Mouse (Mus musculus): ENCODE measurements around the gene Cnmd. TPM values are rescaled to one million over a fixed set of nuclear protein-coding genes. Genes with fewer than 3 reads are reported as not detected.

Gene Cnmd
- polyA plus RNA-seq, 1 experiment from 2014 or later: 13.3 TPM

DNA sequence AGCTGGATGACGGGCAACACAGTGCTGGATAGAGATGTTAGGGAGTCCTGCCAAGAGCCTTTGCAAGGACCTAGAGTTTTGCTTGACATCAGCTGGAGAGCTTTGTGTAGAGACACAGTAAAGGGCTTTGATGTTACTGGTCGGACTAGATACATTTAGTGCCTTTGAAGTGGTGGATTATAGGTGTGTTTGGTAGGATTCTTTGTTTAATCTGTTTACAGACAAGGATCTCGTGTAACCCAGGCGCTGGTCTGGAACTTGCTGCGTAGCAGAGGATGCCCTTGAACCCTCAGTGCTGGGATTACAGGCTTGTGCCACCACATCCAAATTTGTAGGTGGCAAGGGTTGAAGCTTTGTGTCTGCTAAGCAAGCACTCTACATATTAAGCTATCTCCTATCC, 67.9 kb downstream of the Cnmd start:
- no peak overlapping the region for H3K27ac ChIP-seq (ENCODE audit: low read depth, low read length)
- no peaks in the 10 kb centered on the region for H3K4me1 ChIP-seq (ENCODE audit: control insufficient read depth, insufficient read depth, low read length)
- DNase-seq (ENCODE audit: low spot score) (no peak), ATAC-seq (ENCODE audit: insufficient read depth, low FRiP score, low TSS enrichment) (no peak)
- H3K9ac ChIP-seq (ENCODE audit: low read length): no peak overlapping the region
- no peaks in the 10 kb centered on the region for H3K27me3 ChIP-seq (ENCODE audit: control insufficient read depth, insufficient read depth, low read length)
- 90% methylated on average over 5 of the region's 5 CpGs for WGBS
- H3K36me3 ChIP-seq (ENCODE audit: control insufficient read depth, insufficient read depth, low read length): peaks cover 5% of the 10 kb centered on the region; the same call in 1 of the 2 replicates
- no peaks in the 10 kb centered on the region for H3K9me3 ChIP-seq (ENCODE audit: control insufficient read depth, low read length)
- no peak overlapping the region for H3K4me3 ChIP-seq (ENCODE audit: low read depth, low read length)
- no peak overlapping the region for H3K4me2 ChIP-seq (ENCODE audit: low read depth)

DNA sequence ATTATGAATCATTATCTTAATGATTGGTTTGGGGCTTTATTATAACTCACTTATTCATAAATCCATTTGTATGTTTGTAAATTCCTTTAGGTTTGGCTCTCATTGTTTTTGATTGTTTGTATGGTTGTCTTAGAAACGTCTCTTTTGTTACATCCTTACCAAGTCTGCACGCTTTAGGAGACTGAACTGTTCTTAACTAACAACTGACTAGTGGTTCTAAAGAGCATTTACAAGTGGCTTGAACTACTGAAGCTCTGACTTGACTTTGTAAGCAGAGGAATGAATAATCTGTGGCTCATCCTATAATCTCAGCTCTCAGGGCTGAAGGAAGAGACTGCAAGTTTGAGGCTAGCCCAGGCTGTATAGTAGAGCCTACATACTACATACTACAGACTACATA, 70.4 kb downstream of the Cnmd start:
- Histone ChIP-seq H3K36me3 (ENCODE audit: control insufficient read depth, insufficient read depth, low read length) (peaks cover 3% of the 10 kb centered on the region; the same call in 1 of the 2 replicates), H3K27me3 (ENCODE audit: control insufficient read depth, insufficient read depth, low read length) (no peaks in the 10 kb centered on the region), H3K4me2 (ENCODE audit: low read depth) (no peak overlapping the region), H3K27ac (ENCODE audit: low read depth, low read length) (no peak overlapping the region), H3K9me3 (ENCODE audit: control insufficient read depth, low read length) (no peaks in the 10 kb centered on the region), H3K9ac (ENCODE audit: low read length) (no peak overlapping the region), H3K4me3 (ENCODE audit: low read depth, low read length) (no peak overlapping the region), H3K4me1 (ENCODE audit: control insufficient read depth, insufficient read depth, low read length) (peaks cover 9% of the 10 kb centered on the region)
- 89% methylated on average over 2 of the region's 2 CpGs for WGBS
- DNase-seq (ENCODE audit: low spot score): no peak
- ATAC-seq (ENCODE audit: insufficient read depth, low FRiP score, low TSS enrichment): no peak

DNA sequence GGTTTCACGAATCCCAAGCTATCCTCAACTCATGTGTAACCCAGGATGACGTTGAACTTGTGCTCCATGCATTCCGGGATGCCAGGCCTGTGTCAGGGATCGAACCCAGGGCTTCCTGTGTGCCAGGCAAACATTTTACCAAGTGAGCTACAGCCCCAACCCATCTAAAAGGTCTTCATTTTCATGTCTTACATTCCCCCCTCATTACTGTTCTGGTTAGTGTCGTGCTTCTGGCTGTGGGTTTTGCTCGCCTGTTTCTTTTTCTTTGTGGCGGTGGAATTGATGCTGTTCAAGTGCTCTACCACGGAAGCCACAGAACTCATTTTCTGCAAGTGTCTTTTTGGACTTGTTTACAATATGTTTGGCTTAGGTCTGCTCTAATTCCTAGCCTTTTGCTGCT, 71.1 kb downstream of the Cnmd start:
- no peaks in the 10 kb centered on the region for H3K9me3 ChIP-seq (ENCODE audit: control insufficient read depth, low read length)
- no peak overlapping the region for H3K4me2 ChIP-seq (ENCODE audit: low read depth)
- DNase-seq (ENCODE audit: low spot score) (no peak), ATAC-seq (ENCODE audit: insufficient read depth, low FRiP score, low TSS enrichment) (no peak)
- no peak overlapping the region for H3K4me3 ChIP-seq (ENCODE audit: low read depth, low read length)
- no peaks in the 10 kb centered on the region for H3K36me3 ChIP-seq (ENCODE audit: control insufficient read depth, insufficient read depth, low read length)
- peaks cover 9% of the 10 kb centered on the region for H3K4me1 ChIP-seq (ENCODE audit: control insufficient read depth, insufficient read depth, low read length)
- no peak overlapping the region for H3K27ac ChIP-seq (ENCODE audit: low read depth, low read length)
- no peaks in the 10 kb centered on the region for H3K27me3 ChIP-seq (ENCODE audit: control insufficient read depth, insufficient read depth, low read length)
- no peak overlapping the region for H3K9ac ChIP-seq (ENCODE audit: low read length)
- 96% methylated on average over 8 of the region's 8 CpGs for WGBS

DNA sequence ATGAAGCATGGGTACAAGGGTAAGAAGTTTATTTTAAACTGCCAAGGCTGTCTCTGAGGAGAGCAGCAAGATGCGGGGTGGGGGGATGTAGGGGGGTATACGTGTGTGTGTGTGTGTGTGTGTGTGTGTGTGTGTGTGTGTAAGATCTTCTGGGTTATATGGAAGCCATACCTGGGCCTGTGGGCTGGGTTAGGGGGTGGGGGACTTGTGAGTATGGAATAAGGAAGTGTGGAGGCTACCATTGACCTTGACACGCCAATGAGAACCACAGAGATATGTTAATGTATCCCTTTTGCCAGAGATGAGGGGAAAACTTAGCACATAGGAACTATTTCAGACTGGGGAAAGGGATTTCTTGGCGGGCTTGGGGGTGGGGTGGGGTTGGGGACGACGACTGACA, 72.6 kb downstream of the Cnmd start:
- Histone ChIP-seq H3K36me3 (ENCODE audit: control insufficient read depth, insufficient read depth, low read length) (no peaks in the 10 kb centered on the region), H3K27me3 (ENCODE audit: control insufficient read depth, insufficient read depth, low read length) (no peaks in the 10 kb centered on the region), H3K9ac (ENCODE audit: low read length) (no peak overlapping the region), H3K4me3 (ENCODE audit: low read depth, low read length) (no peak overlapping the region), H3K4me1 (ENCODE audit: control insufficient read depth, insufficient read depth, low read length) (peaks cover 9% of the 10 kb centered on the region), H3K27ac (ENCODE audit: low read depth, low read length) (no peak overlapping the region), H3K9me3 (ENCODE audit: control insufficient read depth, low read length) (no peaks in the 10 kb centered on the region), H3K4me2 (ENCODE audit: low read depth) (no peak overlapping the region)
- DNase-seq (ENCODE audit: low spot score) (no peak), ATAC-seq (ENCODE audit: insufficient read depth, low FRiP score, low TSS enrichment) (no peak)
- 86% methylated on average over 6 of the region's 6 CpGs for WGBS

DNA sequence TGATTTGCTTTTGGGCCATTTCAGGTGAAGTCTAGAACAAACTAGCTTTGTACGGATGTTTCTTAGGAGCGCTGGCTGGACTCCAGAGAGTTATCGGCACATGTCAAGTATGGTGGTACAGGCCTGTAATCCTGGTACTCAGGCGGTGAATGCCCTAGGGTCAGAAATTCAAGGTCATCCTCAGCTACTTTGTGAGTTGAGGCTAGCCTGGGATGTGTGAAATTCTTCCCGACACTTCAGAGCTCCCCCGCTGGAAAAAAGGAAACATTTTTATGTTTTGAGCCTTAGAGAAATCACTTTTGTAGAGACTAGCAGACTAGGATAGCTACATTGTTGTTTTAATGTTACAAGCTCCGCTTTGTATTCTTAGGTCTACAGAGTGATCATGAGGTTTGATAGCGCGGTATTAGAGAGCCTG, 73.4 kb downstream of the Cnmd start:
- no peaks in the 10 kb centered on the region for H3K36me3 ChIP-seq (ENCODE audit: control insufficient read depth, insufficient read depth, low read length)
- H3K4me3 ChIP-seq (ENCODE audit: low read depth, low read length): peak overlapping the region; percentile 56
- H3K4me2 ChIP-seq (ENCODE audit: low read depth): peak overlapping the region; percentile 73
- H3K9me3 ChIP-seq (ENCODE audit: control insufficient read depth, low read length): no peaks in the 10 kb centered on the region
- H3K27ac ChIP-seq (ENCODE audit: low read depth, low read length): no peak overlapping the region
- WGBS: 92% methylated on average over 9 of the region's 9 CpGs
- ATAC-seq (ENCODE audit: insufficient read depth, low FRiP score, low TSS enrichment) (no peak), DNase-seq (ENCODE audit: low spot score) (no peak)
- H3K9ac ChIP-seq (ENCODE audit: low read length): no peak overlapping the region; the same call in 1 of the 2 replicates
- peaks cover 9% of the 10 kb centered on the region for H3K4me1 ChIP-seq (ENCODE audit: control insufficient read depth, insufficient read depth, low read length)
- H3K27me3 ChIP-seq (ENCODE audit: control insufficient read depth, insufficient read depth, low read length): no peaks in the 10 kb centered on the region

DNA sequence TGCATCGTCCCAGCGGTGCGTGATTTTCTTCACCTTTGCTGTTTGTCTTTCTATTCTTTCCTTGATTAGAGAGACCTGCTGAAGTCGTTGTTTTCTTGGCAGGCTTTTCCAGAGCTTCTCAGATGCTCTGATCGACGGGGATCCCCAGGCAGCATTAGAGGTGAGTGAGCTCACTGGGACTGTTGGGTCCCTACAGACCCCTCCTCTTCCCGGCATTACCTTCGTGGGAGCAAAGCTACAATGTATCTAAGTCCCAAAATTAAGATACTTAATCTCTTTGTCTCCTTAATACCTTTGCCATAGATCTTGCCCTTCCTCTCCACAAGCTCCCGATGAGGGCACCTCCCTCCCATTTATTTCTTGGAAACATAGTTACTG, 74.1 kb downstream of the Cnmd start:
- H3K36me3 ChIP-seq (ENCODE audit: control insufficient read depth, insufficient read depth, low read length): no peaks in the 10 kb centered on the region
- peak overlapping the region; percentile 56 for H3K4me3 ChIP-seq (ENCODE audit: low read depth, low read length)
- no peaks in the 10 kb centered on the region for H3K27me3 ChIP-seq (ENCODE audit: control insufficient read depth, insufficient read depth, low read length)
- peak overlapping the region; percentile 64 for H3K9ac ChIP-seq (ENCODE audit: low read length)
- peak overlapping the region; percentile 73 for H3K4me2 ChIP-seq (ENCODE audit: low read depth)
- peak overlapping the region; percentile 81; the same call in 1 of the 2 replicates for H3K27ac ChIP-seq (ENCODE audit: low read depth, low read length)
- H3K4me1 ChIP-seq (ENCODE audit: control insufficient read depth, insufficient read depth, low read length): peaks cover 9% of the 10 kb centered on the region
- DNase-seq (ENCODE audit: low spot score) (no peak), ATAC-seq (ENCODE audit: insufficient read depth, low FRiP score, low TSS enrichment) (peak; percentile 31)
- WGBS: under 1% methylated on average over 9 of the region's 9 CpGs
- no peaks in the 10 kb centered on the region for H3K9me3 ChIP-seq (ENCODE audit: control insufficient read depth, low read length)

Other genes with a start within 250 kb of the Cnmd start
- gene Kbtbd7, start 235.7 kb downstream of the Cnmd start, polyA plus RNA-seq (2014; fragmentation: Nextera tagmentation; extraction: Ambion mirVana): 18.4 and 19.9 TPM in 2 replicates
- gene Kbtbd6, start 210.3 kb downstream of the Cnmd start, polyA plus RNA-seq (2014; fragmentation: Nextera tagmentation; extraction: Ambion mirVana): 5.7 and 6.3 TPM in 2 replicates
- gene Elf1, start 181.0 kb downstream of the Cnmd start, polyA plus RNA-seq (2014; fragmentation: Nextera tagmentation; extraction: Ambion mirVana): 8.2 and 8.3 TPM in 2 replicates
- 57.8 TPM in 2 replicates for gene Wbp4, start 180.7 kb downstream of the Cnmd start, polyA plus RNA-seq (2014; fragmentation: Nextera tagmentation; extraction: Ambion mirVana)
- 153 and 156 TPM in 2 replicates for gene Sugt1, start 74.5 kb downstream of the Cnmd start, polyA plus RNA-seq (2014; fragmentation: Nextera tagmentation; extraction: Ambion mirVana)
- gene Pcdh8, start 109.1 kb upstream of the Cnmd start, polyA plus RNA-seq (2014; fragmentation: Nextera tagmentation; extraction: Ambion mirVana): 18.5 and 19.5 TPM in 2 replicates

All from neural tube, embryonic 11.5 days (tissue).